8 mouse cellular contexts compared by ENCODE assay signal in genomic region chr2:105428029-105428428, GRCm38 (mm10). TPM values are rescaled to one million over a fixed set of nuclear protein-coding genes. Genes with fewer than 3 reads are reported as not detected.
DNase-seq lines count a peak whose midpoint lies in the region; ATAC-seq lines count a peak whose summit lies in the region.

No protein-coding gene starts in this region.

- H3K4me1 ChIP-seq in heart, embryonic 15.5 days (replicated peaks), result peaks cover 12% of the 10 kb centered on the region
- H3K4me1 ChIP-seq in kidney, embryonic 16.5 days (ENCODE audit: insufficient read depth, low read length), result no peaks in the 10 kb centered on the region
- peaks cover 10% of the 10 kb centered on the region for H3K4me1 ChIP-seq in liver, embryonic 11.5 days (replicated peaks; ENCODE audit: control insufficient read depth, insufficient read depth, low read length)

- H3K9ac ChIP-seq in heart, embryonic 15.5 days, result no peak overlapping the region
- H3K9ac ChIP-seq in kidney, embryonic 16.5 days (replicated peaks; ENCODE audit: low read length), result no peak overlapping the region
- H3K9ac ChIP-seq in liver, embryonic 11.5 days (ENCODE audit: low read depth, low read length), result no peak overlapping the region

- no peaks in the 10 kb centered on the region for H3K36me3 ChIP-seq in heart, embryonic 15.5 days
- no peaks in the 10 kb centered on the region for H3K36me3 ChIP-seq in kidney, embryonic 16.5 days (ENCODE audit: insufficient read depth, low read length)
- H3K36me3 ChIP-seq in liver, embryonic 11.5 days (ENCODE audit: control insufficient read depth, insufficient read depth, low read length), result no peaks in the 10 kb centered on the region

- no peak for ATAC-seq in heart, embryonic 15.5 days (replicated peaks; ENCODE audit: insufficient number of reproducible peaks, insufficient read depth, low FRiP score, low read depth)
- ATAC-seq in kidney, embryonic 16.5 days (ENCODE audit: low FRiP score, low TSS enrichment), result peak; percentile 53; the same call in 1 of the 2 replicates
- ATAC-seq in liver, embryonic 11.5 days (replicated peaks; ENCODE audit: low FRiP score), result peak; percentile 60

- H3K4me3 ChIP-seq in heart, embryonic 15.5 days, result peak overlapping the region; percentile 31
- no peak overlapping the region for H3K4me3 ChIP-seq in kidney, embryonic 16.5 days (ENCODE audit: low read length)
- no peak overlapping the region; the same call in 1 of the 2 replicates for H3K4me3 ChIP-seq in liver, embryonic 11.5 days (ENCODE audit: low read depth, low read length)

- H3K9me3 ChIP-seq in heart, embryonic 15.5 days (replicated peaks), result no peaks in the 10 kb centered on the region
- H3K9me3 ChIP-seq in kidney, embryonic 16.5 days (ENCODE audit: low read length), result no peaks in the 10 kb centered on the region
- H3K9me3 ChIP-seq in liver, embryonic 11.5 days (ENCODE audit: control insufficient read depth, low read length), result no peaks in the 10 kb centered on the region

- H3K4me2 ChIP-seq in heart, embryonic 15.5 days, result peak overlapping the region; percentile 57
- H3K4me2 ChIP-seq in kidney, embryonic 16.5 days (replicated peaks; ENCODE audit: low read depth, low read length), result no peak overlapping the region
- peak overlapping the region; percentile 56 for H3K4me2 ChIP-seq in liver, embryonic 11.5 days

- 3% methylated on average over 12 of the region's 12 CpGs for WGBS in heart, embryonic 15.5 days
- WGBS in kidney, embryonic 16.5 days, result 2% methylated on average over 12 of the region's 12 CpGs
- WGBS in liver, embryonic 11.5 days, result 3% methylated on average over 12 of the region's 12 CpGs

- DNase-seq in CD8-positive naive resting alpha-beta T cell, adult 2 months (ENCODE audit: low read depth in 2 of 2, low spot score in 2 of 2), result peak; percentile 28 to 59
- peak; percentile 80 for DNase-seq in brain, adult 2 months (ENCODE audit: low read depth, low spot score)
- peak; percentile 12 for DNase-seq in fibroblast of lung, adult 2 months (ENCODE audit: low read depth)
- DNase-seq in liver, embryonic 11.5 days (ENCODE audit: low spot score), result peak; percentile 57
- DNase-seq in natural killer cell, adult 2 months (ENCODE audit: low spot score in 2 of 2), result peak; percentile 57 to 61
- peak; percentile 7 to 14 for DNase-seq in thymus, adult 18-20 months

- peaks cover 2% of the 10 kb centered on the region; the same call in 1 of the 2 replicates for H3K27me3 ChIP-seq in heart, embryonic 15.5 days
- peaks cover 5% of the 10 kb centered on the region; the same call in 1 of the 2 replicates for H3K27me3 ChIP-seq in kidney, embryonic 16.5 days (ENCODE audit: insufficient read depth, low read length)
- no peaks in the 10 kb centered on the region for H3K27me3 ChIP-seq in liver, embryonic 11.5 days (replicated peaks; ENCODE audit: control insufficient read depth, insufficient read depth, low read length)

- no peak overlapping the region for H3K27ac ChIP-seq in heart, embryonic 15.5 days
- H3K27ac ChIP-seq in kidney, embryonic 16.5 days (ENCODE audit: low read length), result no peak overlapping the region
- H3K27ac ChIP-seq in liver, embryonic 11.5 days (ENCODE audit: low read depth, low read length), result no peak overlapping the region

RNA-seq across cellular contexts. Expression of gene Rcn1, which starts 28.9 kb away (rescaled TPM):
- 129 and 144 TPM in 2 replicates for polyA plus RNA-seq in heart, embryonic 15.5 days (2015; fragmentation: Nextera tagmentation; extraction: Ambion mirVana)
- polyA plus RNA-seq in kidney, embryonic 16.5 days (2015; fragmentation: Nextera tagmentation; extraction: Ambion mirVana), result 208 and 225 TPM in 2 replicates
- polyA plus RNA-seq in liver, embryonic 11.5 days (2014; fragmentation: Nextera tagmentation; extraction: Ambion mirVana), result 76.1 and 79.6 TPM in 2 replicates

Comparison
In these comparisons a context has a peak if more than half of its experiments do, and no peak if none do; other contexts are left out.
1. DNase-seq: peak in every context shown above with its lines; median percentile 80 in brain, adult 2 months; 59 in natural killer cell, adult 2 months; 57 in liver, embryonic 11.5 days; 44 in CD8-positive naive resting alpha-beta T cell, adult 2 months; 12 in fibroblast of lung, adult 2 months; 10 in thymus, adult 18-20 months.